In genomic region chr5:143328690-143329495, GRCm38 (mm10) we compare ENCODE assay signal across 7 mouse cellular contexts. TPM values are rescaled to one million over a fixed set of nuclear protein-coding genes. Genes with fewer than 3 reads are reported as not detected.
DNase-seq lines count a peak whose midpoint lies in the region; ATAC-seq and TF ChIP-seq lines count a peak whose summit lies in the region.

Gene Zdhhc4 (minus strand): TSS chr5:143329256.

- under 1% methylated on average over 57 of the region's 57 CpGs for WGBS in embryonic facial prominence, embryonic 10.5 days
- WGBS in intestine, postnatal 0 days: under 1% methylated on average over 57 of the region's 57 CpGs
- under 1% methylated on average over 56 of the region's 57 CpGs for WGBS in midbrain, embryonic 12.5 days
- WGBS in small intestine, adult 2 months: under 1% methylated on average over 57 of the region's 57 CpGs

- TF ChIP-seq POLR2A in small intestine, adult 2 months (IDR thresholded peaks at IDR 0.05; ENCODE audit: low read depth, low read length): peak; percentile 63; the same call in 1 of the 2 replicates

- no peaks in the 10 kb centered on the region for H3K27me3 ChIP-seq in embryonic facial prominence, embryonic 10.5 days (replicated peaks; ENCODE audit: low read depth, poor library complexity, severe bottlenecking)
- H3K27me3 ChIP-seq in intestine, postnatal 0 days (replicated peaks; ENCODE audit: control insufficient read depth, insufficient read depth, low read length): no peaks in the 10 kb centered on the region
- H3K27me3 ChIP-seq in midbrain, embryonic 12.5 days: no peaks in the 10 kb centered on the region
- no peaks in the 10 kb centered on the region for H3K27me3 ChIP-seq in small intestine, adult 2 months (ENCODE audit: control insufficient read depth, insufficient read depth, low read length)

- intact Hi-C loops in left cerebral cortex, postnatal 4 days (cut with DNase I): no loop called here

- H3K36me3 ChIP-seq in embryonic facial prominence, embryonic 10.5 days (replicated peaks): peaks cover 36% of the 10 kb centered on the region
- H3K36me3 ChIP-seq in intestine, postnatal 0 days (ENCODE audit: control insufficient read depth, insufficient read depth): peaks cover 21% of the 10 kb centered on the region
- H3K36me3 ChIP-seq in midbrain, embryonic 12.5 days: peaks cover 27% of the 10 kb centered on the region
- H3K36me3 ChIP-seq in small intestine, adult 2 months (ENCODE audit: control insufficient read depth, insufficient read depth, low read length): peaks cover 24% of the 10 kb centered on the region

- ATAC-seq in intestine, postnatal 0 days: peak; percentile 67
- ATAC-seq in midbrain, embryonic 12.5 days (ENCODE audit: low FRiP score, low read depth): peak; percentile 78

- peaks cover 20% of the 10 kb centered on the region for H3K4me1 ChIP-seq in embryonic facial prominence, embryonic 10.5 days
- H3K4me1 ChIP-seq in intestine, postnatal 0 days (replicated peaks; ENCODE audit: control insufficient read depth, insufficient read depth, low read length): peaks cover 4% of the 10 kb centered on the region
- H3K4me1 ChIP-seq in midbrain, embryonic 12.5 days: peaks cover 20% of the 10 kb centered on the region
- H3K4me1 ChIP-seq in small intestine, adult 2 months (ENCODE audit: control insufficient read depth, insufficient read depth, insufficient read length, low read length): peaks cover 2% of the 10 kb centered on the region; the same call in 1 of the 2 replicates

- DNase-seq in adrenal gland, postnatal 10 days: peak; percentile 97
- peak; percentile 91 for DNase-seq in embryonic facial prominence, embryonic 10.5 days (ENCODE audit: low spot score)
- DNase-seq in gonadal fat pad, adult 2 months (ENCODE audit: low read depth): peak; percentile 41
- peak; percentile 92 for DNase-seq in left cerebral cortex, postnatal 4 days

- TF ChIP-seq CTCF in intestine, postnatal 0 days (IDR thresholded peaks at IDR 0.05; ENCODE audit: low read depth): no peak
- TF ChIP-seq CTCF in small intestine, adult 2 months (IDR thresholded peaks at IDR 0.05; ENCODE audit: extremely low read depth, insufficient read length, insufficient replicate concordance, low read depth, low read length): no peak

- H3K4me2 ChIP-seq in intestine, postnatal 0 days (replicated peaks; ENCODE audit: low read depth): peak within 1 kb of the TSS; percentile 91
- H3K4me2 ChIP-seq in midbrain, embryonic 12.5 days (replicated peaks): peak within 1 kb of the TSS; percentile 95

- H3K4me3 ChIP-seq in embryonic facial prominence, embryonic 10.5 days: peak within 1 kb of the TSS; percentile 94
- H3K4me3 ChIP-seq in intestine, postnatal 0 days (ENCODE audit: low read depth, low read length): peak within 1 kb of the TSS; percentile 94
- H3K4me3 ChIP-seq in midbrain, embryonic 12.5 days: peak within 1 kb of the TSS; percentile 94
- peak within 1 kb of the TSS; percentile 76 for H3K4me3 ChIP-seq in small intestine, adult 2 months (ENCODE audit: low read depth, low read length)

- peak within 1 kb of the TSS; percentile 86 for H3K27ac ChIP-seq in embryonic facial prominence, embryonic 10.5 days (replicated peaks)
- H3K27ac ChIP-seq in intestine, postnatal 0 days (ENCODE audit: low read depth, low read length): peak within 1 kb of the TSS; percentile 60
- H3K27ac ChIP-seq in midbrain, embryonic 12.5 days (replicated peaks): peak within 1 kb of the TSS; percentile 76
- H3K27ac ChIP-seq in small intestine, adult 2 months (ENCODE audit: insufficient read depth, low read depth, low read length): peak within 1 kb of the TSS; percentile 17

- peak within 1 kb of the TSS; percentile 87 for H3K9ac ChIP-seq in intestine, postnatal 0 days (ENCODE audit: low read depth, low read length)
- peak within 1 kb of the TSS; percentile 93 for H3K9ac ChIP-seq in midbrain, embryonic 12.5 days (replicated peaks)

- H3K9me3 ChIP-seq in embryonic facial prominence, embryonic 10.5 days: no peaks in the 10 kb centered on the region
- H3K9me3 ChIP-seq in intestine, postnatal 0 days (ENCODE audit: control insufficient read depth): no peaks in the 10 kb centered on the region
- H3K9me3 ChIP-seq in midbrain, embryonic 12.5 days: no peaks in the 10 kb centered on the region

RNA-seq across cellular contexts. Expression of gene Zdhhc4, which starts in this region (rescaled TPM):
- total RNA-seq in adrenal gland, postnatal 10 days (2021): 10 to 100 TPM; 50.3 to 50.9 TPM
- polyA plus RNA-seq in embryonic facial prominence, embryonic 10.5 days (2016; fragmentation: Nextera tagmentation; extraction: Ambion mirVana): 71.0 and 77.2 TPM in 2 replicates
- polyA plus RNA-seq in gonadal fat pad, adult 2 months (2012; rRNA removed): 110 and 118 TPM in 2 replicates
- polyA plus RNA-seq in intestine, postnatal 0 days (2015; fragmentation: Nextera tagmentation; extraction: Ambion mirVana): 46.5 and 52.4 TPM in 2 replicates
- total RNA-seq in left cerebral cortex, postnatal 4 days (2021): 10 to 100 TPM; 37.9 to 44.8 TPM
- polyA plus RNA-seq in midbrain, embryonic 12.5 days (2016; fragmentation: Nextera tagmentation; extraction: Ambion mirVana): 77.9 and 83.9 TPM in 2 replicates
- polyA plus RNA-seq in small intestine, adult 2 months (2012; rRNA removed): 24.4 and 44.6 TPM in 2 replicates

Comparison
In these comparisons a context has a peak if more than half of its experiments do, and no peak if none do; other contexts are left out.
1. Peak in every context shown above with its lines: DNase-seq, ATAC-seq, H3K4me3 ChIP-seq and H3K27ac ChIP-seq.
2. DNase-seq: peak in every context shown above with its lines; median percentile 97 in adrenal gland, postnatal 10 days; 92 in left cerebral cortex, postnatal 4 days; 91 in embryonic facial prominence, embryonic 10.5 days; 41 in gonadal fat pad, adult 2 months.
3. H3K27ac ChIP-seq: peak in every context shown above with its lines; median percentile 86 in embryonic facial prominence, embryonic 10.5 days; 76 in midbrain, embryonic 12.5 days; 60 in intestine, postnatal 0 days; 17 in small intestine, adult 2 months.